Mouse (Mus musculus) v-Abl transformed pro-B cells (cell line): Measurements from ENCODE around the gene Rab5a.

ENCODE experiments used
- in situ Hi-C, 2 experiments: fragments of 400-800 bp; cut with MboI; formaldehyde crosslinking; loops; one replicate each; pipeline ENCODE4 v1.15.1; 2025; ENCODE audit not compliant: unreplicated experiment in 2 of 2

Gene Rab5a

DNA sequence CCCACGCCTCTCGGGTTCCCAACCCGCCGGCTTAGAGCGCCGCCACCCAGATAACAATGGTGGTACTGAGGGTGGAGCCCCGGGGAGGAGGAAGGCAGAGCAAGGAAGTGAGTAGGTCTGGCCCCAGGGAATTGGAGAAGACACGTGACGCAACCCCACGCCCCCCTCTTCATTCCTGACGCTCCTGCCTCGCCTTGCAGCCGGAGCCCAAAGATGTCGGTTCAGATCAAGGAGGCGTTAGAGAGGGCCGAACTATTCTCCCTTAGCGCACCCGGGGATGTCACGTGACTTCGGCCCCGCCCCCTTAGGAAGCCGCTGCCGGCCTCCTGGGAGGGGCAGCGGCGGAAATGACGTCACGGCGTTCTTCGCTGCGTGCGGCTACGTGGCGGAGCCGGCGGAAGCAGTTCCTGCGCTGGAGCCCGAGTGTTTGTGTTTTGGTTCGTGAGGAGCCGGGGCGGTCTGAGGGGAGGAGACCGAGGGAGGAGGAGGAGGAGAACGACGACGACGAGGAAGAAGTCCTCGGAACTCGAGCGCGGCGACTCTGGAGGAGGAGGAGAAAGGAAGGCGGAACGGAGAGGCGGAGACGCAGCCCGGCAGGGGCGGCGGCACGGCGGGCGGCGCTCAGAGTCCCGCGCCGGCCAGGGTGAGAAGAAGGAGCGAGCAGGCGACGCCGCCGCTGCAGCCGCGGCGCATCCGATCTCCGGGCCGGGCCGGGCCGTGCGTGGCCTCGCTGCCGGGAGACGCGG, at the start of gene Rab5a:
TSS of gene Rab5a (plus strand) at position 377 of the 746 bp plus-strand sequence.
- in situ Hi-C loops, result no loop called here

DNA sequence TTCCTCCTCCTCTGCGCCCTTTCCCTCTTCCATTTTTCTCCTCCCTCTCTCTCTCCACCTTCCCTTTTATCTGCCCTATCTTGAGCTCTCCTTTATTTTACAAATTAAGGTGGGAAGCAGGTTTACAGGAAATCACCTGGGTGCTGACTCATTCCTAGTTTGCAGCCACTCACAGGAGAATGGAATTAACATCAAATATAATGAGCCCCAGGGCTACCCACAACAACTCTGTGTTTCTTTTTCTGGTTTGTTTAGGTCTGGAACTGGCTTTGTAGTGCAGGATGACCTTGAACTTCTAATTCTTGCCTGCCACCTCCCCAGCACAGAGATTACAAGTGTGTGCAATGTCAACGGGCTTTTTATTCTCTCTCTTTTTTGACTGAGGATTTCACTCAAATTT, 22.9 kb upstream of the Rab5a start:
- in situ Hi-C loops, result no loop called here

GRCm38 (mm10) chr17:53456742-53457141, 22.3 kb upstream of the Rab5a start:
- in situ Hi-C loops, result no loop called here

DNA sequence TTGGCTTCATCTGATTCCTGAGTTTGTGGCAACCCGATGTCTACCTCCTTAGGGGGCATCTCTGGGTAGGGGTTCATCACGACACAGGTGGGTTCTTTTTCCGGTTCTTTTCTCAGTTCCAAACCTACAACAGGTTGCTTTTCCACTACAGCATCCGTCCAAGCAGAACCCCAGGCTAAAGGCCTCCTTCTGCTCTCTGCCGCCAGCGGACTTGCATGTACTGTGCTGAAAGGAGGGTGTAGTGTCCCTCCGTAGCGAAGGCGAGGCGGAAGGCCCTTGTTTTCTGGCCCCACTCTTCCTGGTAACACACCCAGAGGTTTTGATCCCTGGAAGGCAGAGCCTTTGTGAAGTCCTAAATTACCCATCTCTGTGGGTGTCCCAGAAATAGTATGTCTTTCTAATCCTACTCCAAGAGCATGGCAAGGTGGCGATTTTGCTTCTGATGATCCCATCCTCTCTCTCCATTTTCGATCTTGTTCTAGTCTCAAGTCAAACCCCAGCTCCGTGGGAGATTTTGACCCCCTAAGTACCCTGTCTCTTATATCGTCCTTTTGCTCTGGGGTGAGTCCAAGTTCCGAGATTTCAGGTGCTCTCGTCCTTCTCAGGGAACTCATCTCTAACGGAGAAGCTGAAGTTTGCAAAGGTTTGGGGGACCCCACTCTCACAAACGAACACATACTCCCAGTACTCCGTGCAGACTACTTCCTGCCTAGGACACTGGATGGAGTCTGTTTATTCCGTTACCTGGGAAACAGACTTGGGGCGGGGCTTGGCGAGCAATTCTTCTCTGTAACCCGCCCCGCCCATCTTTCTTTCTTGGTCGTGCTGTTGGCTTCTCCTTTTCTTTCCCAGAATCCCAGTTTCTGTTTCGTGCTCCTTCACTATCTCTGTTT, 16.2 kb upstream of the Rab5a start, which contains the start of gene Efhb:
TSS of gene Efhb (minus strand) at position 719 of the 893 bp plus-strand sequence.
- in situ Hi-C loops, result no loop called here

DNA sequence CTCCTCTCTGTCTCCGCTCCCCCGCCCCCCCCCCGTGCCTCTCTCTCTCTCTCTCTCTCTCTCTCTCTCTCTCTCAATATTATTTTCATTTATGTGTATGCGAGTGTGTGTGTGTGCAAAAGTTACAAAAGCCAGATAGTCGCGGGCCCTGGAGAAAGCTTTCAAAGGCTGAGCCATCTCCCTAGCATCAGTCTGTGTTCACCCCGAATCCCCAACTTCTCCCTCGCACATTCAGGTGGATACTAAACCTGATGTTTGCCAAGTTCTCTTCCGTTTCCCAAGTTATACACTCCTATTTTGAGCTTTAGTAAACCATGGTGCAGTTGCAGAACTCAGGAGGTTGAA, 15.6 kb upstream of the Rab5a start:
- in situ Hi-C loops, result no loop called here

DNA sequence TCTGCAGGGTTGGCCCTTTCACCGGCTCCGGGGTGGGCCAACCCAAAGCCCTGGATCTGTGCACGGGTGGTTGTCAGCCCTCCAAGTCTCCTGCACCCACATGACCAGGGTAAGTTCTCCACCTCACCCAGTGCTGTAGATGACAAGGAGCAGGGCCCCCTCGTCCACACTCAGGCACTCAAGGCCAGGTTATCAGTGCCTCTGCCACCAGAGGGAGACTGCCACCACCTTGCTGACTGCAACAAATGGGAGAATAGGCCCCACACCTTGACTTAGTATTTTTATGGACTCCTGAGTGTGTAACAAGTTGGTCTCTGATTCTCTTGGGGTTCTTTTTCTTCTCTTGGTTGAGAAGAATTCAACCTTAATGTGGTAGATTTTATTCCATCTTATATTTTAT, 13.5 kb upstream of the Rab5a start:
- in situ Hi-C loops, result no loop called here

GRCm38 (mm10) chr17:53468697-53469096, 10.3 kb upstream of the Rab5a start:
- in situ Hi-C loops, result no loop called here

DNA sequence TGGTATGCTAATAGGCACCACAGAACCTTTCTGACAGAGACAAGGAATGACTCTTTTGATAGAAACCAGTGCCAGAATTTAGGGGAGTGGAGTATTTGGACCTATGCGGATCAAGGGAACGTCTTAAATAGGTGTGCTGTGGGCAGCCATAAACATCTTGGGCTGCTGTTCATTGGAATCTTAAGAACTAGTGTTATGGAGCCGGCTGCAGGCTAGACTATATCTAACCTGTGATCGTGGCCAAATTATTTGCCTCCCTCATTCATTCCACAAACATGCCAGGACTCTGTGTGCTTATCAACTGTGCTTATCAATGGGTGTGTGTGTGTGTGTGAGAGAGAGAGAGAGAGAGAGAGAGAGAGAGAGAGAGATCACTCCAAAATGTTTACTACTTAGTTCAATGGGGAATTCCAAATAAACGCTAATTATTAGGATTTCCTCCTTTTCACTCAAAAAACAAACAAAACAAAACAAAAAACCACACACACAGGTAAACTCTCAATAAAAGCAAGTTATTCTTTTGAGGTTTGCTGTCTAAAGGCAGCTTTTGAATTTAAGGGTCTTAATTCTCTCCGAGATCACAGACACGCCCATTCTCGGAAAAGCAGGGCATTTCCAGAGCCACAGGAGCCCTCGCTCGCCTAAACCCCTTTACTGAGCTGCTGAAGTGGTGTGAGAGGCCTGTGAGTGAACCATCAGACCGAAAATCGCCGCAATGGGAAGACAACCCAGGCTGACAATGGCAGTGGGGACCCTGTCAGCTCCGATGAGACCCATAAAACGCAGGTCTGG, 772 bp upstream of the Rab5a start:
- in situ Hi-C loops, result no loop called here

- in situ Hi-C loops, result no loop called here
Observed at GRCm38 (mm10) chr17:53479604-53480041, 589 bp downstream of the Rab5a start.

DNA sequence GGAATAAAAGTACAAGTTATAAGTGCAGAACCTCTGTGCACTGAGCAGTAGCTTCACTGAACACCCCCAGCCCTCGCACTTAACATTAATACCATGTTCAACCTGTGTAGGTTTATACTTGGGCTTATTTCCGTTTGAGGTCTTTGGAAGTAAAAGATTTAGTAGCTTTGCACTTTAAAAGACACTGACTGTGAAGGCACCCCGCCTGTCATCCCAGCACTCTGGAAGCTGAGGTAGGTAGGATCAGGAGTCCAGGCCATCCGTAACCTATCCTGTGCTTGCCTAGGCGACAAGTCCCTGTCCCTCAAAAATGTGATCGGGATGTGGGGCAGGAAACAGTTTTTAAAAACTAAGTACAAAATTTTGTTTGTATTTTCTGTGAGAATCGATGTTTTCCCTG, 1.4 kb downstream of the Rab5a start:
- in situ Hi-C loops, result no loop called here

GRCm38 (mm10) chr17:53488291-53489006, 9.4 kb downstream of the Rab5a start:
- in situ Hi-C loops, result loop anchor here (5.0 kb wide), 1 partner anchor 86 kb away; no protein-coding TSS in a partner anchor

- in situ Hi-C loops, result loop anchor here (5.0 kb wide), 1 partner anchor 87 kb away; no protein-coding TSS in a partner anchor
Observed at GRCm38 (mm10) chr17:53489007-53489378, 10.0 kb downstream of the Rab5a start.

DNA sequence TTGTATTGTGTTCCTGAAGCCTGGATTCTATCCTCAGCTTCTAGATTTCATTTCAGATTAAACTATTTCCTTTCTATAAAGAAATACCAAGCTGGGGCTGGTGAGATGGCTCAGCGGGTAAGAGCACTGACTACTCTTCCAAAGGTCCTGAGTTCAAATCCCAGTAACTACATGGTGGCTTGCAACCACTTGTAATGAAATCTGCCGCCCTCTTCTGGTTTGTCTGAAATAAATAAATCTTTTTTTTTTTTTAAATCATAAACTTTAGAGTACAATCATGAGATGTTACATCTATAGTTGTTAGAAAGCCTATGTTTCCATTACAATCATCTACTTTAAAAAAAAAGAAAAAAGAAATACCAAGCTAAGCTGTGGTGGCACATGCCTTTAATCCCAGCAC, 23.9 kb downstream of the Rab5a start:
- in situ Hi-C loops, result loop anchor here in 1 of 2 experiments (25.0 kb wide), 1 partner anchor 941 kb away; no protein-coding TSS in a partner anchor

DNA sequence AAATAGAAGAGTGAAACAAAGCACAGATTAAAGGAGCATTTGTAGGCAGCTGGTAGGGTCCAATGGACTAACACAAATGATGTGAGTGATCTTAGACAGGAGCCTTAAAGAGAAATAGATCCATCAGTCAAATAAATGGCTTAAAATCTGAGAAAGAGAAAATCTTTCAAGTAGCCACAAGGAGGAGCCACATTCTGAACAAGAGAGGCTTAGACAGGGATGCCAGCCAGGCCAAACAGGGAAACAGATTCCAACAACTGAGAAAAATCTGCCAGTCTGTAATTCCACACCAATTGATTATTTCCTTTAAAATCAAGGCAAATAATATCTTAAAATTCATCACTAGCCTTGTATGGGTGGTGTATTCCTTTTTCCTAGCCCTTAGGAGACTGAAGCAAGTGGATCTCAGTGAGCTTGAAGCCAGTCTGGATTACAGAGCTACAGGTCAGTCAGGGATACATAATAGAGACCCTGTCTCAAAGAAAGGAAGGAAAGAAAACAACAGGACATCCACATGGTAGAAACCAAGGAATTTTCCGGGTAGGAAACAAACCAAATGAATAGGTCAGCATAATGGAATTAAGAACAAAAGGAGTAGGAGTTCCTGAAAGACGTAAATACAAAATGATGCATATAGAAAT, 33.4 kb downstream of the Rab5a start:
- in situ Hi-C loops, result loop anchor here in 1 of 2 experiments (5.0 to 25.0 kb wide), 3 partner anchors 180 to 950 kb away; no protein-coding TSS in a partner anchor

DNA sequence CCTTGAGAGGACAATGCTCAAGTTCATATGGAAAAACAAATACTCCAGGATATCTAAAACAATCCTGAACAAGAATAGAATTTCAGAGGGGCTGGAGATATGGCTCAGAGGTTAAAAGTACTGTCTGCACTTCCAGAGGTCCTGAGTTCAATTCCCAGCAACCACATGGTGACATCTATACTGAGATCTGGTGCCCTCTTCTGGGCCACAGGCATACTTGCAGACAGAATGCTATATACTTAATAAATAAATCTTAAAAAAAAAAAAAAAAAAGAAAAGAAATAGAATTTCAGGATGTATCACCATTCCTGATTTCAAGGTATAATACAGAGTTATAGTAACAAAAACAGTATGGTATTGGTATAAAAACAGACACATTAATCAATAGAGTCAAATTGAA, 40.3 kb downstream of the Rab5a start:
- in situ Hi-C loops, result loop anchor here in 1 of 2 experiments (25.0 kb wide), 1 partner anchor 957 kb away; no protein-coding TSS in a partner anchor

GRCm38 (mm10) chr17:53520509-53520908, 41.5 kb downstream of the Rab5a start:
- in situ Hi-C loops, result loop anchor here in 1 of 2 experiments (25.0 kb wide), 1 partner anchor 958 kb away; no protein-coding TSS in a partner anchor

GRCm38 (mm10) chr17:53528034-53528433, 49.0 kb downstream of the Rab5a start:
- in situ Hi-C loops, result no loop called here

DNA sequence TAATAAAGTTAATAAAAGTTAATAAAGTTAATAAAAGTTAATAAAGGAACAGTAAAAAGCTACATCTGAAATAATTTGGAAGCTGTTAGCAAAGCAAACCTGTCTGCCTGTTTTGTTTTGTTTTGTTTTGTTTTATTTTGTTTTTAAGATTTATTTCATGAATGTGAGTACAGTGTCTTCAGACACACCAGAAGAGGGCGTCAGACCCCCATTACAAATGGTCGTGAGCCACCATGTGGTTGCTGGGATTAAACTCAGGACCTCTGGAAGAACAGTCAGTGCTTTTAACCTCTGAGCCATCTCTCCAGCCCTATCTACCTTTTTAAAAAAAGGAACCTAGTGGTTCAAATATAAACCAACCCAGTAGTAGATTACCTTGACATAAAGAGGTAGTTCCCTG, 52.1 kb downstream of the Rab5a start:
- in situ Hi-C loops, result loop anchor here in 1 of 2 experiments (10.0 kb wide), 1 partner anchor 304 kb away; no protein-coding TSS in a partner anchor

DNA sequence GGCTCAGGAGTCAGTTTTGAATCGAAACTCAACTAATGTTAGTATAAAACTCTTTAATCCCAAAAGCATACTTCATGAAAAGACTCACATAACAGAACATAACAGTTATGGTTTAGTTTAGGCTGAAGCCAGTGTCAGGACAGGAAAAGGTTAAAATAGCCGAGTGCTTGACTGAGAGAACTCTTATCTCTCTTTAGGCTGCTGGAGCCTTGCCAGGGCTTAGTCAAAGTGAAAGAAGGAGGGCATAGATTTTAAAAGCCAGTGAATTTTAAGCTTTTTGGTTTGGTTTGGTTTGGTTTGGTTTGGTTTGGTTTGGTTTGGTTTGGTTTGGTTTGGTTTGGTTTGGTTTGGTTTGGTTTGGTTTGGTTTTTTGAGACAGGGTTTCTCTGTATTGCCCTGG, 53.4 kb downstream of the Rab5a start:
- in situ Hi-C loops, result loop anchor here in 1 of 2 experiments (10.0 kb wide), 1 partner anchor 302 kb away; no protein-coding TSS in a partner anchor
